Mouse (Mus musculus): ENCODE data around the gene Sec16a. TPM values are rescaled to one million over a fixed set of nuclear protein-coding genes. Genes with fewer than 3 reads are reported as not detected.

Gene Sec16a
- polyA plus RNA-seq, 1 experiment from 2014 or later = 36.3 TPM

GRCm38 (mm10) chr2:26478685-26479205, 33.7 kb upstream of the Sec16a start:
- Histone ChIP-seq H3K4me3 (ENCODE audit: low read depth, low read length) (no peak overlapping the region), H3K27me3 (ENCODE audit: control insufficient read depth, insufficient read depth, low read length) (no peaks in the 10 kb centered on the region), H3K9ac (ENCODE audit: low read length) (no peak overlapping the region), H3K36me3 (ENCODE audit: control insufficient read depth, insufficient read depth, low read length) (peaks cover 20% of the 10 kb centered on the region; the same call in 1 of the 2 replicates), H3K4me2 (ENCODE audit: low read depth, severe bottlenecking) (no peak overlapping the region), H3K9me3 (ENCODE audit: control insufficient read depth, low read length) (no peaks in the 10 kb centered on the region), H3K27ac (replicated peaks; ENCODE audit: low read depth, low read length) (no peak overlapping the region), H3K4me1 (ENCODE audit: control insufficient read depth, insufficient read depth, low read length) (peaks cover 21% of the 10 kb centered on the region)
- no peak for DNase-seq (ENCODE audit: low spot score)
- 96% methylated on average over 2 of the region's 2 CpGs for WGBS
- no peak for ATAC-seq (ENCODE audit: insufficient number of reproducible peaks, low FRiP score, low TSS enrichment, low read depth)

- H3K4me2 ChIP-seq (ENCODE audit: low read depth, severe bottlenecking) = no peak overlapping the region
- no peaks in the 10 kb centered on the region for H3K9me3 ChIP-seq (ENCODE audit: control insufficient read depth, low read length)
- peaks cover 17% of the 10 kb centered on the region for H3K4me1 ChIP-seq (ENCODE audit: control insufficient read depth, insufficient read depth, low read length)
- H3K4me3 ChIP-seq (ENCODE audit: low read depth, low read length) = no peak overlapping the region
- no peak overlapping the region for H3K9ac ChIP-seq (ENCODE audit: low read length)
- H3K27me3 ChIP-seq (ENCODE audit: control insufficient read depth, insufficient read depth, low read length) = no peaks in the 10 kb centered on the region
- WGBS = 90% methylated on average over 7 of the region's 7 CpGs
- peaks cover 22% of the 10 kb centered on the region; the same call in 1 of the 2 replicates for H3K36me3 ChIP-seq (ENCODE audit: control insufficient read depth, insufficient read depth, low read length)
- no peak overlapping the region for H3K27ac ChIP-seq (replicated peaks; ENCODE audit: low read depth, low read length)
- DNase-seq (ENCODE audit: low spot score) (no peak), ATAC-seq (ENCODE audit: insufficient number of reproducible peaks, low FRiP score, low TSS enrichment, low read depth) (no peak)
These were observed 32.9 kb upstream of the Sec16a start for GRCm38 (mm10) chr2:26477911-26478310.

- Histone ChIP-seq H3K36me3 (ENCODE audit: control insufficient read depth, insufficient read depth, low read length) (peaks cover 20% of the 10 kb centered on the region; the same call in 1 of the 2 replicates), H3K4me3 (ENCODE audit: low read depth, low read length) (no peak overlapping the region), H3K9me3 (ENCODE audit: control insufficient read depth, low read length) (no peaks in the 10 kb centered on the region), H3K27me3 (ENCODE audit: control insufficient read depth, insufficient read depth, low read length) (no peaks in the 10 kb centered on the region), H3K9ac (ENCODE audit: low read length) (0 out of 2 replicates have a peak overlapping the region, but pooled peaks have one; percentile 5), H3K4me2 (ENCODE audit: low read depth, severe bottlenecking) (no peak overlapping the region), H3K27ac (replicated peaks; ENCODE audit: low read depth, low read length) (no peak overlapping the region), H3K4me1 (ENCODE audit: control insufficient read depth, insufficient read depth, low read length) (peaks cover 5% of the 10 kb centered on the region; the same call in 1 of the 2 replicates)
- WGBS = 83% methylated on average over 13 of the region's 13 CpGs
- ATAC-seq (ENCODE audit: insufficient number of reproducible peaks, low FRiP score, low TSS enrichment, low read depth) (no peak), DNase-seq (ENCODE audit: low spot score) (no peak)
These were observed 30.8 kb upstream of the Sec16a start for GRCm38 (mm10) chr2:26475505-26476430.

GRCm38 (mm10) chr2:26474789-26475504, 29.9 kb upstream of the Sec16a start:
- ATAC-seq (ENCODE audit: insufficient number of reproducible peaks, low FRiP score, low TSS enrichment, low read depth) = no peak

GRCm38 (mm10) chr2:26472312-26473090, 27.5 kb upstream of the Sec16a start:
- no peak overlapping the region for H3K9ac ChIP-seq (ENCODE audit: low read length)
- 92% methylated on average over 11 of the region's 11 CpGs for WGBS

More at GRCm38 (mm10) chr2:26474789-26475504, 29.9 kb upstream of the Sec16a start:
- Histone ChIP-seq H3K36me3 (ENCODE audit: control insufficient read depth, insufficient read depth, low read length) (peaks cover 18% of the 10 kb centered on the region; the same call in 1 of the 2 replicates), H3K4me2 (ENCODE audit: low read depth, severe bottlenecking) (no peak overlapping the region), H3K9me3 (ENCODE audit: control insufficient read depth, low read length) (no peaks in the 10 kb centered on the region), H3K27ac (replicated peaks; ENCODE audit: low read depth, low read length) (no peak overlapping the region), H3K4me3 (ENCODE audit: low read depth, low read length) (no peak overlapping the region), H3K27me3 (ENCODE audit: control insufficient read depth, insufficient read depth, low read length) (no peaks in the 10 kb centered on the region), H3K4me1 (ENCODE audit: control insufficient read depth, insufficient read depth, low read length) (peaks cover 5% of the 10 kb centered on the region; the same call in 1 of the 2 replicates), H3K9ac (ENCODE audit: low read length) (no peak overlapping the region)
- no peak for DNase-seq (ENCODE audit: low spot score)
- WGBS = 63% methylated on average over 9 of the region's 9 CpGs

GRCm38 (mm10) chr2:26471652-26472285, 26.8 kb upstream of the Sec16a start:
- H3K36me3 ChIP-seq (ENCODE audit: control insufficient read depth, insufficient read depth, low read length) = peaks cover 17% of the 10 kb centered on the region; the same call in 1 of the 2 replicates
- WGBS = 87% methylated on average over 6 of the region's 6 CpGs
- peaks cover 5% of the 10 kb centered on the region; the same call in 1 of the 2 replicates for H3K4me1 ChIP-seq (ENCODE audit: control insufficient read depth, insufficient read depth, low read length)
- ATAC-seq (ENCODE audit: insufficient number of reproducible peaks, low FRiP score, low TSS enrichment, low read depth) = no peak
- H3K27ac ChIP-seq (replicated peaks; ENCODE audit: low read depth, low read length) = no peak overlapping the region
- no peak overlapping the region for H3K9ac ChIP-seq (ENCODE audit: low read length)
- H3K27me3 ChIP-seq (ENCODE audit: control insufficient read depth, insufficient read depth, low read length) = no peaks in the 10 kb centered on the region
- no peak for DNase-seq (ENCODE audit: low spot score)
- no peaks in the 10 kb centered on the region for H3K9me3 ChIP-seq (ENCODE audit: control insufficient read depth, low read length)
- H3K4me2 ChIP-seq (ENCODE audit: low read depth, severe bottlenecking) = no peak overlapping the region
- no peak overlapping the region for H3K4me3 ChIP-seq (ENCODE audit: low read depth, low read length)

More at GRCm38 (mm10) chr2:26472312-26473090, 27.5 kb upstream of the Sec16a start:
- ATAC-seq (ENCODE audit: insufficient number of reproducible peaks, low FRiP score, low TSS enrichment, low read depth) = no peak
- Histone ChIP-seq H3K4me2 (ENCODE audit: low read depth, severe bottlenecking) (no peak overlapping the region), H3K4me1 (ENCODE audit: control insufficient read depth, insufficient read depth, low read length) (peaks cover 5% of the 10 kb centered on the region; the same call in 1 of the 2 replicates), H3K4me3 (ENCODE audit: low read depth, low read length) (no peak overlapping the region), H3K36me3 (ENCODE audit: control insufficient read depth, insufficient read depth, low read length) (peaks cover 14% of the 10 kb centered on the region; the same call in 1 of the 2 replicates), H3K9me3 (ENCODE audit: control insufficient read depth, low read length) (no peaks in the 10 kb centered on the region), H3K27me3 (ENCODE audit: control insufficient read depth, insufficient read depth, low read length) (no peaks in the 10 kb centered on the region), H3K27ac (replicated peaks; ENCODE audit: low read depth, low read length) (no peak overlapping the region)
- DNase-seq (ENCODE audit: low spot score) = no peak

- no peak overlapping the region for H3K9ac ChIP-seq (ENCODE audit: low read length)
- H3K4me3 ChIP-seq (ENCODE audit: low read depth, low read length) = no peak overlapping the region
- ATAC-seq (ENCODE audit: insufficient number of reproducible peaks, low FRiP score, low TSS enrichment, low read depth) (no peak), DNase-seq (ENCODE audit: low spot score) (no peak)
- WGBS = 96% methylated on average over 17 of the region's 17 CpGs
- H3K4me1 ChIP-seq (ENCODE audit: control insufficient read depth, insufficient read depth, low read length) = peaks cover 5% of the 10 kb centered on the region; the same call in 1 of the 2 replicates
- H3K36me3 ChIP-seq (ENCODE audit: control insufficient read depth, insufficient read depth, low read length) = peaks cover 14% of the 10 kb centered on the region; the same call in 1 of the 2 replicates
- no peak overlapping the region for H3K4me2 ChIP-seq (ENCODE audit: low read depth, severe bottlenecking)
- H3K27me3 ChIP-seq (ENCODE audit: control insufficient read depth, insufficient read depth, low read length) = no peaks in the 10 kb centered on the region
- no peaks in the 10 kb centered on the region for H3K9me3 ChIP-seq (ENCODE audit: control insufficient read depth, low read length)
- H3K27ac ChIP-seq (replicated peaks; ENCODE audit: low read depth, low read length) = no peak overlapping the region
These were observed 26.0 kb upstream of the Sec16a start for GRCm38 (mm10) chr2:26470967-26471366.

All from limb, embryonic 11.5 days (tissue).